Mouse (Mus musculus) intestine, embryonic 16.5 days (tissue): Measurements from ENCODE around the gene Nr2f1. TPM values are rescaled to one million over a fixed set of nuclear protein-coding genes. Genes with fewer than 3 reads are reported as not detected.

ENCODE experiments used
- ATAC-seq: fragments of 200-750 bp; cut with Nextera tagmentation; 2 replicates; pipeline ENCODE4 v1.8.0; 2017; ENCODE audit warnings: moderate TSS enrichment, moderate library complexity
- H3K27ac ChIP-seq: fragments of 300-500 bp; sonication (generic); 2 replicates; pipeline ENCODE4 v1.5.1; 2014; ENCODE audit warnings: mild to moderate bottlenecking, low read length
- H3K27me3 ChIP-seq: fragments of 300-500 bp; sonication (generic); replicated peaks from 2 replicates; pipeline ENCODE4 v1.6.1; 2014; ENCODE audit warnings: low read length, control low read depth, mixed read lengths; ENCODE audit not compliant: control insufficient read depth, insufficient read depth
- H3K36me3 ChIP-seq: fragments of 300-500 bp; sonication (generic); 2 replicates; pipeline ENCODE4 v1.6.1; 2014; ENCODE audit warnings: low read length, control low read depth; ENCODE audit not compliant: control insufficient read depth, insufficient read depth
- H3K4me1 ChIP-seq: fragments of 300-500 bp; sonication (generic); 2 replicates; pipeline ENCODE4 v1.6.1; 2014; ENCODE audit warnings: low read length, control low read depth, mixed read lengths; ENCODE audit not compliant: control insufficient read depth, insufficient read depth
- H3K4me2 ChIP-seq: fragments of 300-500 bp; sonication (generic); 2 replicates; pipeline ENCODE4 v1.6.1; 2014; ENCODE audit warnings: low read depth, low read length, control low read depth
- H3K4me3 ChIP-seq: fragments of 300-500 bp; sonication (generic); 2 replicates; pipeline ENCODE4 v1.5.1; 2014; ENCODE audit warnings: mild to moderate bottlenecking, low read length
- H3K9ac ChIP-seq: fragments of 300-500 bp; sonication (generic); 2 replicates; pipeline ENCODE4 v1.6.1; 2014; ENCODE audit warnings: low read depth, low read length
- H3K9me3 ChIP-seq: fragments of 300-500 bp; sonication (generic); 2 replicates; pipeline ENCODE4 v1.6.1; 2016; ENCODE audit warnings: low read length, control low read depth; ENCODE audit not compliant: control insufficient read depth
- WGBS: fragments of 180-500 bp; shearing (Covaris S2); extraction: QIAGEN DNeasy Blood & Tissue Kit; methylation state at CpG from one replicate; pipeline ENCODE4 v1.1.7; 2014; 5-methylcytosine and 5-hydroxymethylcytosine counted together
- polyA plus RNA-seq: library from polyadenylated mRNA; unstranded; fragments of >200 nt; fragmentation: Nextera tagmentation; extraction: Ambion mirVana; gene quantifications from 2 replicates; pipeline ENCODE4 v1.2.1, GENCODE M21; 2015

Gene Nr2f1
- polyA plus RNA-seq, 1 experiment from 2014 or later, result 1.2 TPM

DNA sequence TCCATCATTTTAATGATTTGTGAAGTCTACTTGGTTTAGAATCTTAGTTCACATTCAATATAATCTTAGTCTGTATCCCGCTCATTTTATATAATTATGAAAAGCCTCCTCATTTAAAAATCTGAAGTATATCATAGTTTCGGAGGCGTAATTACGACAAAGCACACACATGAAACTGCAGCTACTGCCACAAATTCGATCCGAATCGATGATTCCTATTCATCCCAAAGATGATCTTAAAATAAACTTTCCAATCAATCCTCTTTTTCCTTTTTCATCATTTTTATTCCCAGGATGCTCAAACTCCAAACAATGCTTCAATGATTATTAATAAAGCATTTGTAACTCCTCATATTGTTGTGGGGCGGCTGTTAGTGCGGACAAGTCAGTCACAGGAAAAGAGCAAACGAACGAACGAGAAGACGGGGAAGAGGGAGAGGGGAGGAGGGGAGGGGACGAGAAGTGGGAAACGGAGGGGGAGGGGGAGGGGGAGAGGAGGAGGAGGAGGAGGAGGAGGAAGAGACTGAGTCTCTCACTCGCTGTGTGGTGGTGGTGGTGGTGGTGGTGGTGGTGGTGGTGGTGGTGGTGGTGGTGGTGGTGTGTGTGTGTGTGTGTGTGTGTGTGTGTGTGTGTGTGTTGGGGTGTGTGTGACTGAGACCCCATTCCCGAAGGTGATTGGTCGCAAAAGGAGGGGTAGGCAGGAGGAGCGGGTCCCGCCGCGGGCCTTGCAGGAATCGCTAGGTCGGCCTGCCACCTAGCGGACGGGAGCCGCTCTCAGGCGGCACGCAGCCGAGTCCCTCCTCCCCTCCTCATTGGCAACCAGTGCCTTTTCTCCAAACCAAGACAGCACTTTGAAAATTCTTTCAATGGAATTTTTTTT lies 1.7 kb upstream of the Nr2f1 start:
- Histone ChIP-seq H3K27ac (no peak overlapping the region), H3K27me3 (peaks cover 26% of the 10 kb centered on the region), H3K9ac (no peak overlapping the region), H3K4me3 (peak overlapping the region; percentile 50), H3K36me3 (no peaks in the 10 kb centered on the region), H3K4me1 (peaks cover 3% of the 10 kb centered on the region), H3K9me3 (no peaks in the 10 kb centered on the region), H3K4me2 (peak overlapping the region; percentile 54)
- peak; percentile 67 for ATAC-seq
- WGBS, result 1% methylated on average over 28 of the region's 30 CpGs

DNA sequence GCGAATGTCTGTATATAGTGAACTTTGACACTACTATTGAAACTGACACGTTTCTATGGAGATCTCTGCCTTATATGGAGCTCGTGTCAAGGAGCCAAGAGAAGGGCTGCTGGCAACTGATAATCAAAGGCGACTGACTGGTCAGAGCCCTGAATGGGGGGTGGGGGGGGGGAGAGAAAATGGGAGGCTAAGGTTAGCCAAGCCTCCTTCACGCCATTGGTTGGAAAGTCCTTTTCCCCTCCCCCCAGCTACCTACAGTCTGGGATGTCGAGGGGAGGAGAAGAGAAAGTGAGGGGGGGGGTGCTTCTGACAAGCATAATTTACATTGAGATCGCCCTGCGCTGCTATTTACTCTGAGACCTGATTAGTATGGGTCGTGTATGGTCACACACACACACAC lies 850 bp upstream of the Nr2f1 start:
- Histone ChIP-seq H3K4me2 (peak overlapping the region; percentile 46), H3K36me3 (no peaks in the 10 kb centered on the region), H3K27me3 (peaks cover 25% of the 10 kb centered on the region), H3K9ac (no peak overlapping the region), H3K4me1 (peaks cover 3% of the 10 kb centered on the region), H3K27ac (no peak overlapping the region), H3K4me3 (peak overlapping the region; percentile 33), H3K9me3 (no peaks in the 10 kb centered on the region)
- 0% methylated on average over 9 of the region's 9 CpGs for WGBS
- ATAC-seq, result 0 out of 2 replicates have a peak, but pooled peaks have one; percentile 6

DNA sequence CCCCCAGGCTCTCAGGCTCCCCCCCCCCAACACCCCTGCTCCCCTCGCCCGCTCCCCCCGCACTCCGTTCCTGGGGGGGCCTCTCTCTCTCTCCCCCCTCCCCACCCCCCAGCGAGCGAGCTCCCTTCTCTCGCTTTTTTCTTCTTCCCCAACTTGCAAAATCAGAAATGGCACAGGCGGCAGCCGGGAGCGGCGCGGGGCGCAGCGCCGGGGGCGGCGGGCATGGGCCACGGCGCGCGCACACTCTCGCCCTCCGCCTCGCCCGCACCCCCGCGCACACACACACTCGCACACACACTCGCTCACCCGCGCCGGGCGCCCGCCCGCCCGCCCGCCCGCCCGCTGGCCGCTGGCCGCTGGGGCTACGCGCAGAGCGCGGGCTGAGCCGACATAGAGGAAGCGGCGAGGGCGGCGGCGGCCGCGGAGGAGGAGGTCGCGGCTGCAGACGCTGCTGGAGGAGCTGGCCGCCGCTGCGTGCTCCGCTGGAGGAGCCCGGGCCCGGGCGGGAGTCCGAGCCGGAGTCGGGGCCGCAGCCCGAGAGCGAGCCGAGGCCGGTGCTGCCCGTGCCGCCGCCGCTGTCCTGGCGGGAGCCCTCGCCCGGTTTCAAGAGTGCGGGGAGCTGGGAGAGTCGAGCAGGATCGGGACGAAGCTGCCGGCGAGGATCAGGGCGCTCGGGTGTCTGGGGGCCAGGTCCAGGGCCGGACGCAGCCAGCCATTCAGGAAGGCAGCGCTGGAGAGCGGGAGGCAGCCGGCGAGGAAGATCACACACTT lies 501 bp downstream of the Nr2f1 start:
- Histone ChIP-seq H3K4me2 (peak overlapping the region; percentile 91), H3K27ac (peak overlapping the region; percentile 77), H3K9me3 (no peaks in the 10 kb centered on the region), H3K36me3 (no peaks in the 10 kb centered on the region), H3K4me3 (peak overlapping the region; percentile 69), H3K27me3 (peaks cover 33% of the 10 kb centered on the region), H3K4me1 (peaks cover 10% of the 10 kb centered on the region), H3K9ac (peak overlapping the region; percentile 77)
- under 1% methylated on average over 84 of the region's 92 CpGs for WGBS
- ATAC-seq, result peak; percentile 54

DNA sequence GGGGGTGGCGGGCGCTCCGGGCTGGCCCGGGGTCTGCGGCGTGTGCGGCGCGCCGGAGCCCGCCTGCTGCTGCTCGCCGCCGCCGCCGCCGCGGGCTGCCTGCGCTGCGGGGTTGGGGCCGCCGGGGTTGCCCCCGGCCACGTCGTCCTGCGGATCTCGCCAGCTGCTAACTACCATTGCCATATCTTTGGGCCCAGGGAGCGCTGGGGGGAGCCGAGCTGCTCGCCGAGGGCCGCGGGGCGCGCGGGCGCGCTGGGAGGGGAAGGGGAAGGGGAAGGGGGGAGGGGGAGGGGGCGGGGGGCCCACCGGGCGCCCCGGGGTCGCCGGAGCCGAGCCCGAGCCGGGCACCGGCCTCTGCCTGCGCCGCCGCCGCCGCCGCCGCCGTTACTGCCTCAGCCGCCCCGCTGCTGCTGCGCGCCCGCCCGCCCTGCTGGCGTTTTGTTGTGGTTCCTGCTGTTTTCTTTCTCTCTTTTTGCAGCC lies 1.1 kb downstream of the Nr2f1 start:
- Histone ChIP-seq H3K4me1 (peaks cover 10% of the 10 kb centered on the region), H3K9ac (peak overlapping the region; percentile 77), H3K36me3 (no peaks in the 10 kb centered on the region), H3K9me3 (no peaks in the 10 kb centered on the region), H3K4me3 (peak overlapping the region; percentile 69), H3K27me3 (peaks cover 36% of the 10 kb centered on the region), H3K4me2 (peak overlapping the region; percentile 91), H3K27ac (peak overlapping the region; percentile 77)
- ATAC-seq, result peak; percentile 16; the same call in 1 of the 2 replicates
- WGBS, result 0% methylated on average over 31 of the region's 63 CpGs

DNA sequence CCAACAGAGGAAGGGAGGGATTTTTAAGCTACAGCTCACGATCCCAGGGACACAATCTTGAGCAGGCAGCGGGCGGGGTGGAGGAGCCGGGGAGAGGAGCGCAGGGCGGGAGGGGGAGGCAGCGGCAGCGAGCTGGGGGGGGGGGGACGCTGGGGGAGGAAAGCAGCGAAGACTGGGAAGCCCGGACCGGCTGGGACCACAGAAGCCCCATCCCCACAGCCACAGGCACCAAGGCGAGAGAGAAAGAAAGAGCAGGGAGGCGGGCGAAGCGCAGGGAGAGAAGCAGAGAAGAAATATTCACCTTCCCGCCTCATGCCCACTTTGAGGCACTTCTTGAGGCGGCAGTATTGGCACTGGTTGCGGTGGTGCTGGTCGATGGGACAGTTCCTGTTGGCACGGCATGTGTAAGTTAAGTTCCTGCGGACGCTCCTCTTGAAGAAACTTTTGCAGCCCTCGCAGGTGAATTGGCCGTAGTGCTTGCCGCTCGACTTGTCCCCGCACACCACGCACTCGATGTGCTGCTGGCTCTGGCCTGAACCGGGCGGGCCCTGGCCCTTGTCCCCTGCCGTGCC lies 1.7 kb downstream of the Nr2f1 start:
- Histone ChIP-seq H3K27me3 (peaks cover 37% of the 10 kb centered on the region), H3K9me3 (no peaks in the 10 kb centered on the region), H3K9ac (peak overlapping the region; percentile 77), H3K36me3 (no peaks in the 10 kb centered on the region), H3K4me2 (peak overlapping the region; percentile 91), H3K27ac (peak overlapping the region; percentile 77), H3K4me3 (peak overlapping the region; percentile 69), H3K4me1 (peaks cover 10% of the 10 kb centered on the region)
- under 1% methylated on average over 31 of the region's 33 CpGs for WGBS
- ATAC-seq, result peak; percentile 21

DNA sequence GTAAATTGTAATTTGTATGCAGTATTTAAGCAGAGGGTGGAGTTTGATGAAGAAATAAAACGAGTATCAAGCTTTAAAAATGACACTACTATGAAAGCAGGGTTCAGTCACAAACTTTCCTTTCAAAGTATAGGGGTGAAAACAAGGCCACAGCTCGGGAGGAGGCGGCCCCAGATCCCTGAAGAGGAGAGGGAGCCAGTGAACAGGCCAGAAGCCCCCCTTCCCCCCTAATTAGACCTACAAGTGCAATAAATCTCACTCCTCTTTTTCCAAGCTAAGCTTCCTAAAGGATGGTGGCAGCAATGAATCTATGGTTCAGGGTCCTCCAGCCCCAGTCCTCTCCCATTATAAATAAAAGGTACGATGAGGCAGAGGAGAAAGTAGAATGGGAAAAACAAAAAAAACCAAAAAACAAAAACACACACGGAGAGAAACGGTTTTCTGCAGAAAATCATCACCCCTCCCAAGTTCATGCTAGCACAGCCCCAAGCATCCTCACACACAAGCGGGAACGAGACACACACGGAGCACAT lies 2.2 kb downstream of the Nr2f1 start:
- H3K4me1 ChIP-seq, result peaks cover 10% of the 10 kb centered on the region
- H3K4me2 ChIP-seq, result peak overlapping the region; percentile 91
- H3K9me3 ChIP-seq, result no peaks in the 10 kb centered on the region
- H3K36me3 ChIP-seq, result no peaks in the 10 kb centered on the region
- 2% methylated on average over 9 of the region's 9 CpGs for WGBS
- ATAC-seq, result no peak
- peaks cover 41% of the 10 kb centered on the region for H3K27me3 ChIP-seq
- H3K27ac ChIP-seq, result no peak overlapping the region
- peak overlapping the region; percentile 77 for H3K9ac ChIP-seq
- H3K4me3 ChIP-seq, result peak overlapping the region; percentile 69

DNA sequence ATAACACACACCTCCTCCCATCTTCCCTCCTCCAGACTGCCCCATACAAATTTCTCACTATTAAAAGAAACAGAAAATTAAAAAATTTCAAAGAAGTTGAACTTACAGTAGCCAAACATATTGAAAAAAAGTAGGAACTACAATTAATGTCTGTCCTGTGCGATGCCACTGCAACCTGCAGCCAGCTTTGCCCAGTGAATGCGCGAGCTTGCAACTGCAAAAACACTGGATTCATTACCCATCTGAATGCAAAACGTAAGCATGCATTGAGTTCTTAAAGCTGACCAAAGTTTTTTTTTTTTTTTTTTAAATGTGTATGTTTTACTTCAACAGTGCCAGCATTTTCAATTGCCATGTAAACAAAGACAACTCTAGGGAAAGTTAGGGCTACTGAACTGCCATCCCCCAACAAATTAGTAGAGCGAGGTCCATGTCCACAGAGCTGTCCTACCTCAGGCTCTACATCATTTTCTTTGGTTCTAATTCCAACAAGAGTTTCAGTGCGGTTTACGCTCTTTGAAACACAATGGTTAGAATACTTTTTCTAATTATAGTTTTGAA lies 3.2 kb downstream of the Nr2f1 start:
- Histone ChIP-seq H3K27me3 (peaks cover 41% of the 10 kb centered on the region), H3K9ac (no peak overlapping the region), H3K9me3 (no peaks in the 10 kb centered on the region), H3K4me3 (no peak overlapping the region), H3K4me1 (peaks cover 10% of the 10 kb centered on the region; the same call in 1 of the 2 replicates), H3K36me3 (no peaks in the 10 kb centered on the region), H3K4me2 (no peak overlapping the region), H3K27ac (no peak overlapping the region)
- ATAC-seq, result no peak
- WGBS, result 38% methylated on average over 7 of the region's 7 CpGs

DNA sequence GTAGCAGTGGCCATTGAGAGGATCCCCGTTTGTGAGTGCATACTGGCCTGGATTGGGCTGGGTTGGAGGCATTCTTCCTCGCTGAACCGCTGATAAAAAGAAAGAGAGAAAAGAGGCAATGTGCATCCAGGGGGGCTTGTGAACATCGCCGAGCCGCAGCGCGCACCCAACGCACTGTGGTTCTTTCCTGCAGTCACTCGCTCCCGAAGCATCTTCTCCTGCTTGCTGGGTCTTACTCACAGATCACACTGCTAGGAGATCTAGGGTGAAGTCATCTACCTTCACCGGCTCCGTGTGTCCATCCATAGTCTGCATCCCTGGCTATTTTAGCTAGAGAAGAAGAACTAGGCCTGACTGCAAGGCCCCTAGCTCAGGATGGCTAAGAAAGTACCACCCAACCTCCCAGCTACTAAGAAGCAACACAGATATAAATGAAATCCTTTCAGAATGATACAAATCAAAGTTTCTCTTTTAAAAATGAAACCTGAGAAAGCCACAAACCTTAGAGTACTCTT lies 3.9 kb downstream of the Nr2f1 start:
- Histone ChIP-seq H3K4me1 (peaks cover 10% of the 10 kb centered on the region; the same call in 1 of the 2 replicates), H3K27ac (no peak overlapping the region), H3K9ac (no peak overlapping the region), H3K27me3 (peaks cover 41% of the 10 kb centered on the region), H3K9me3 (no peaks in the 10 kb centered on the region), H3K4me3 (peak overlapping the region; percentile 33; the same call in 1 of the 2 replicates), H3K36me3 (no peaks in the 10 kb centered on the region), H3K4me2 (peak overlapping the region; percentile 53; the same call in 1 of the 2 replicates)
- WGBS, result 34% methylated on average over 13 of the region's 13 CpGs
- no peak for ATAC-seq
